Mouse (Mus musculus): ENCODE results near the gene Olig3.

The Olig3 gene

GRCm38 (mm10) chr10:19356071-19356583 lies at the start of gene Olig3:
Gene Olig3, plus strand, starts transcription at chr10:19356533.
- DNase-seq (ENCODE audit: low spot score in 2 of 2), result no peak

DNA sequence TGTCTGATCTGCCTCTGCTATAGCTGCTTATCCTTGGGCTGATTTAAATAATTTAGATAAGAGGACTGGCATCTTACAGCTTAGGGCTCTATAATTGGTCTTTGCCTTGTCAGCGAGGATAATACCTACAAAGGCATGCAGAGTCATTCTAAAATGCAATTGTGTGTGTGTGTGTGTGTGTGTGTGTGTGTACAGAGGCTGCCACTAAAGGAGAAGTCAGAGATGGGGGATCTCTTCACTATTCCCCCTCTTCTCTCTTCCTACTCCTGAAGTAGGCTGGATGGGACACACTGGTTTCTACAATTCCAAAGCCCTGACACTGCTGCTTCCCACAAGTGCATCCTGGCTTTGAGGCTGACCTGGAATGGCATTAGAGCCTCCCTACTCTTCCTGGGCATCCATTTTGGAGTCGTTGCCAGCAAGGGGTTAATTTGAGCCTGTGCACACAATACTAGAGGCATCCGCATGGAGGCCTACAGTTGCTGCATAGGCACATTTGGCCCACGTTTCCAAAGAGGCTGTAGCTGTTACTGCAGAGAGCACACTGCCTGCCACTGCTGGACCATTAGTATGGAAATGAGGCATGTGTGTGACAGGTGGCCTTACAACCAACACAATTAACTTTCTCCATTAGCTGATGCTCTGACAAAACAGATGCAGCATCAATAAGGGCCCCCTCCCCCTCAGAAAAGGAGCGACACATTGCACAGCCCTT lies 46.5 kb upstream of the Olig3 start:
- no peak for DNase-seq (ENCODE audit: low spot score in 2 of 2)

DNA sequence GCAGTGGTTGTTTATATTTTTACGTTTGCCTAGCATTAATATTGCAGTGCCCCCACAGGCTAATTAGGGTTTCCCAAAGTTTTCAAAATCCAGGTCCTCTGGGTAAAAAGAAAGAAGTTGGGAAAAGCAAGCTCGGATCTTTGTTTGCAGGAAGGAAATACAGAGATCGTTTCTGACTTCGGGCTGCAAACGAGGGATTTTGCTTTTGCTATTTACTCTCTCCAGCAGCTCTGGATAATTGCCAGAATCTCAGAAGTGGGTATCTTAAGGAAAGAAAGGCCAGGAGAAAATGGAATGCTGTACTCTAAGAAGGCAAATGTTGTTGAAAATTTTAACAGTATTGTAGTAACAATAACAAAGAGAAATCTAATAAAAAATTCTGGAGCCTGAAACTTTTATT lies 45.9 kb upstream of the Olig3 start:
- DNase-seq (ENCODE audit: low spot score in 2 of 2), result no peak

- no peak for DNase-seq (ENCODE audit: low spot score in 2 of 2)
Measured at GRCm38 (mm10) chr10:19317962-19318812, 38.1 kb upstream of the Olig3 start.

- no peak for DNase-seq (ENCODE audit: low spot score in 2 of 2)
Measured at GRCm38 (mm10) chr10:19321781-19322180, 34.6 kb upstream of the Olig3 start.

GRCm38 (mm10) chr10:19329191-19329777 lies 27.0 kb upstream of the Olig3 start:
- no peak for DNase-seq (ENCODE audit: low spot score in 2 of 2)

- no peak for DNase-seq (ENCODE audit: low spot score in 2 of 2)
Measured at GRCm38 (mm10) chr10:19333425-19333824, 22.9 kb upstream of the Olig3 start.

DNA sequence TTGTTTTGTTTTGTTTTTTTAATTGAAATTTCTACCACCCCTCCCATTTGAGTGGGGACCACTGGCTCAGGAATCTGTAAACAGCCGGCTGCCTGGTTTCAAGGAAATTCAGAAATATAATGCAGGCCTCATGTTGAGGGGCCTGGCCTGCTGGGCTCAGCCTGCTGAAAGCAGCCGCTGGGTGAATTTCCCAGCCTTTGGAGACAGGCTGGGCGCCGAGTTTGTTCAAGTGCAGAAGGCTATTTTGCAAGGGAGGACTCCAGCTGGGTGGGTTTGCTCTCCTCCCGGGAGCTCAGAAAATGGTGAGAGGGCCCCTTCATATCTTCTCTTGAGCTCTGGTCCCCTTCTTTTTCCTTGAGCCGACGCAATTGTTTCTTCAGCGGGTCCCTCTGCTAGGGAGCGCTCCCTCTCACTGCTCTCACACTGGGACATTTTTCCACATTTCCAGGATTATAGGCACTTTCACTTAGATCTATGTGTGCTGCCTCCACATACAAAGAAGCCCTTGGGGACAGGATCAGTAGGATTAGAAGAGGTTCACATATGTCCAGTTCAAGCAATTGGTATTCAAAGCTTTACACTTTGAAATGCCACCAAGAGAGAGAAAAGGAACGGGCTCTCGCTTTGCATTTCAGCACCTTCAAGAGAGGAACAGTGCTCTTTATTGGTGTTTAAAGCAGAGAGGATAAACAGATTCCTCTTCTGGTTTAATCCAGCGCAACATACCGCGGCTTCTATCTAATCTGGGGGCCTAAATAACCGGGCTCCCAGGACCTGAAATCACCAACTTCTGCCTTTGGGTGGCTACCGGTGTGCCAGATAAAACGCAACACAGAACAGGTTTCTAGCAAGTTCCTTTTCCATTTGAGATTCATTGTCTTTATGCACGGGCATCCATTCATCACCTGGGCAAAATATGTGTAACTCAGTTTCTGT lies 17.4 kb upstream of the Olig3 start:
- no peak for DNase-seq (ENCODE audit: low spot score in 2 of 2)

DNA sequence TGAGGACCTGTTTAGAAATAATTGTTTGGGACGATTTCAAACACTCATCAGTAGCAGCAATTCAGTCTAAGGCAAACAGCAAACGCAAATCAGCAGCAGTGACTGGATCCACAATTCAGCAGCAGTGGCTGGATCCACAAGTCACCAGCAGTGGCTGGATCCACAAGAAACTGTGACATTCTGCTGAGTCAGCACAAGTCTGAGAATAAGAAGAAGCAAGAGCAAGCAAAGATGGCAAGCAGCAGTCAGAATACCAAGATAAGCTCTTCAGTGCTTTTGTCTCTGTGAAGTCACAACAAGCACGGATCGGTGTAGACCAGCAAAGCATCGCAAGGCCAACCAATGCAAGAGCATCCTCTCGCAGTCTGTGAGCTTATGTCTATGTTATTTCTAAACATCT lies 12.3 kb upstream of the Olig3 start:
- DNase-seq (ENCODE audit: low spot score in 2 of 2), result no peak

DNA sequence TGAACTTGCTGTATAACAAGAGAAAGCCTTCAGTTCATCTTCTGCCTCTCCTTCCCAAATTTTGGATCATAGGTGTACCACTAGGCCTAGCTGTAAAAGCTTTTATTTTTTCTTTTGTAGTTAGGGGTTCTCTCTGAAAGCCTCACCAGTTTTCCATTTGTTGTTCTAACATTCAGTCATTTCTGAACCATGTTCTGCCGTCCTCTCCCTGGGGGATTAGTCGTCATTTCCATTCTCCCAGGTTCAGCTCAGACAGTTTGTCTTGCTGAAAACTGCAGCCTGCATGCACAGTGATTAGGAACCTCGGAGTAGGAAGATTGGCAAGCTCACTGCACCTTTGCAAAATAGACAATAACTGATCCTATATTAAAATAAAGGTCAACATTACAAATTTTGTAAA lies 7.0 kb upstream of the Olig3 start:
- no peak for DNase-seq (ENCODE audit: low spot score in 2 of 2)

GRCm38 (mm10) chr10:19352006-19352877 lies 4.1 kb upstream of the Olig3 start:
- no peak for DNase-seq (ENCODE audit: low spot score in 2 of 2)

DNA sequence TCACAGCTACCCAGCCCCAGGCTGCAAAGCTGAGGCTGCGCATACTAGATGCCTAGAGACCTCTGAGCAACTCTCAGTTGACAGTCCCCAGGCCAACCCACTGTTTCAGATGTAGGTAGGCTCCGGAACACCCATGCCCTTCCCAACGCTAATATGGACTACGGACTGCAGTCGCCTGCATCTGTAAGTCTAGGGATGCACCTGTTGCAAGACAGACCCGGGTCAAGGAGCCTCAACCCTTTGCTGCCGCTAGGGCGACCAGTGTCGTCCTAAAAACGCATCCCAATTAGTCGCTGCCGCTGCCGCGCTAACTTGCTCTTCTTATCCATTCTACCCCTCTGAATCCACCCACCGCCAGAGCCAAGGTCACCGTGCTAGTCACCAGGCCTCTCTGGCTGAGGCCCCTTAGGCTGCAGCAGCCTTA lies 3.4 kb upstream of the Olig3 start:
- no peak for DNase-seq (ENCODE audit: low spot score in 2 of 2)

- no peak for DNase-seq (ENCODE audit: low spot score in 2 of 2)
Measured at GRCm38 (mm10) chr10:19353631-19354030, 2.7 kb upstream of the Olig3 start.

- DNase-seq (ENCODE audit: low spot score in 2 of 2), result no peak
Measured at GRCm38 (mm10) chr10:19354146-19354545, 2.2 kb upstream of the Olig3 start.

DNA sequence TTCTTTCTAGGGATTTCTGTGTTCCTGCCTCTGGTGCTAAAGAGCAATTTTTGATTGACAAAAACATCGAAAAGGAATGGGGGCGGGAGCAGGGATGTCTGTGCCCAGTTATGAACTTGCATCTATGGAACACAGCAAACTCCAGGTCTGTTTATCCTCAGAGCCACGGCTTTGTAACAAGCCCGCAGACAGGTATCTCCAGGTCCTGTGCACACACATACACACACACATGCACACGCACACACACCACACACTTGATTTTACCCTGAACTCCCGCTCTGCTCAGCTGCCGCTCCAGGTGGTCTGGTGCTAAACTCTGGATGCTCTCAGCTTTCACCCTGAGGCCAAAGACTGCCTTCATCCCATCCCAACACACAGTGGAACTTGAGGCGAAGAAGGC lies 1.3 kb upstream of the Olig3 start:
- no peak for DNase-seq (ENCODE audit: low spot score in 2 of 2)

- no peak for DNase-seq (ENCODE audit: low spot score in 2 of 2)
Measured at GRCm38 (mm10) chr10:19356720-19357641, 648 bp downstream of the Olig3 start.

DNA sequence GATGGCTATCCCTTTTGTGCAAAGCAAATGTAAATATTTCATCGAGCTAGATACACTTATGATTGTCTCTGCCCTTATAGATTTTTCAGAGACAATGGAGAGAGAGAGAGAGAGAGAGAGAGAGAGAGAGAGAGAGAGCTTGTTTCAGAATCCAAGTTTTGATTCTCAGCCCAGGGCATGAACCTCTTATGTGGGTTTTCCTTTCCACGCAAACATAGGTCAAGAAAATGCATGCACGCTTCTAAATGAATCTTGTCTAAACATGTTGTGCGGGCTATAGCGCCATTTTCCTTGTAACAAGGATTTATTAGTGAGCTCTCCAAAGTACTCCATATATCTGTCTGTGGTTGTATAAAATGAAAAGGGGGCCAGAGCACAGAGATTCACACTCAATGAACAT lies 1.5 kb downstream of the Olig3 start:
- DNase-seq (ENCODE audit: low spot score in 2 of 2), result no peak

- no peak for DNase-seq (ENCODE audit: low spot score in 2 of 2)
Measured at GRCm38 (mm10) chr10:19360446-19361300, 4.3 kb downstream of the Olig3 start.

Data from urinary bladder, adult 18-20 months (tissue).